Mouse (Mus musculus): ENCODE data around the gene Atxn1. TPM values are rescaled to one million over a fixed set of nuclear protein-coding genes. Genes with fewer than 3 reads are reported as not detected.
A peak's percentile ranks its signal among the peaks of the same experiment; 100 is the strongest.

Atxn1 gene
- polyA plus RNA-seq, 1 experiment from 2014 or later = 6.3 TPM

DNA sequence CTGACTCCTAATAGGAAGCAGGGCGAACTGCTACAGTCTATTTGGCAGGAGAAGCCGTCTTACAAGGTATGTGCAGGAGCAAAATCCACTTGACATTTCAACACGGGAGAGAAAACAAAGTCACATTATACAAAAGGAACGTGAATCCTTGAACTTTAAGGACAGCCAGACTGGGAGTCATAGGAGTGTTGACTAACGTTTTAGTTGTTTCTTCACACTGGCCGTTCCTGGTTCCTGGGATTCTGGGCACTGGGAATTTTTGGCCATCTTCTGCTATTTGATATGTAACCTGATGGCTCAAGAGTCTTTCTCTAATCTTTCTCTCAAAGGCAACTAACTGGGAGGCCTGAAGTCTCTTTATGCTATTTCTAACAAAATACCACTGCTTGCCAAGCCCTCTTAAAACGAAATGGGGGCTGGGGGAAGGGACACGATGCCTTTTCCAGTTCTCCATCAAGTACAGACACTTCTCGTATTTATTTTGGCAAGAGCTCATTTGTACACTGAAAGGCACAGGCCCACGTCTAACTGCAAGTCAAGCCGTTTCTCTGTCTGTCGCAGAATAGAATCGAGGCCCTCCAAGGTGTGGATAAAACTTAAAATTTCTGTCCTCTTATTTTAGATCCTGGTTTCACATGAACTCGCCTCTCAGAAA, 4.4 kb downstream of the Atxn1 start:
- H3K4me1 ChIP-seq = peaks cover 40% of the 10 kb centered on the region
- no peaks in the 10 kb centered on the region for H3K36me3 ChIP-seq
- no peaks in the 10 kb centered on the region for H3K27me3 ChIP-seq
- H3K9me3 ChIP-seq (replicated peaks) = no peaks in the 10 kb centered on the region
- H3K9ac ChIP-seq = no peak overlapping the region
- H3K4me2 ChIP-seq = no peak overlapping the region
- 55% methylated on average over 14 of the region's 14 CpGs for WGBS
- ATAC-seq (replicated peaks; ENCODE audit: low FRiP score) = no peak
- no peak overlapping the region for H3K4me3 ChIP-seq (replicated peaks)
- H3K27ac ChIP-seq = no peak overlapping the region

DNA sequence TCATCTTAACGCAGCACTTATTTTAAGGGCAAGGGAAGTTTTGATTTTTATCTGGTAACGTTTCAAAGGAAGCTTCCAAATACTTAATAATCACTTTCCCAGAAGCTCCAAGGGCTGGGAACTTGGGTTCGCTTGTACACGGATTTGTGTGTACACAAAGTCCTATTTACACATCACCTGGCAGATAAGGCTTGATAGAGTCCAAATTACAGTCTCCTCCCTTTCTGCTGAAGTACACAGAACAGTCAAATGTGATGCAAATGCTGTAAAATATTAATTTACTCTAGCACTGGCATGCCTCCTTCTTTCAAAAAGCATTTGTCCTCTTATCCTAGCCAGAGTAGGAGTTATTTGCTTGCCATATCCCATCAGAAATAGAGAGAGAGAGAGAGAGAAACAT, 6.5 kb downstream of the Atxn1 start:
- Histone ChIP-seq H3K9me3 (replicated peaks) (no peaks in the 10 kb centered on the region), H3K36me3 (no peaks in the 10 kb centered on the region), H3K9ac (no peak overlapping the region), H3K27ac (no peak overlapping the region), H3K4me1 (peaks cover 38% of the 10 kb centered on the region), H3K4me3 (replicated peaks) (no peak overlapping the region), H3K27me3 (no peaks in the 10 kb centered on the region), H3K4me2 (no peak overlapping the region)
- ATAC-seq (replicated peaks; ENCODE audit: low FRiP score) = no peak
- 63% methylated on average over 4 of the region's 4 CpGs for WGBS

DNA sequence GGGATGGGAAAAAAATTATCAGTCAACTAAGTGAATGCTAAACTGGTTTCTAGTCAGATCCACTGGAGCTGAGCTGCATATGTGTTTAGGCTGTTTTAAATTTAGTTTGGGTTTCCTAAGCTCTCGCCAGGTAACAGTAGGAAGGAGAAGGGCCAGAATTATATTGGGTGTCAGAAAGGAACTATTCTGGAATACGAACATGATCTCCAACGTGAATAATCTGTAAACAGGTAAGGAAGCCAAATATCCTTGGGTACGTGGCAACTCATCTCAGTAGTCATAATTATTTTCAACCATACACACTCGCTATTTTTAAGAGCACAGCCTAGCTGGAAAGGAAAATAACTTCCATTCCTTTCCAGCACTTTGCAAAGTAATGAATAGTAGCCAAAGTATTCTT, 7.2 kb downstream of the Atxn1 start:
- Histone ChIP-seq H3K27ac (no peak overlapping the region), H3K4me3 (replicated peaks) (no peak overlapping the region), H3K27me3 (no peaks in the 10 kb centered on the region), H3K4me1 (peaks cover 39% of the 10 kb centered on the region), H3K4me2 (no peak overlapping the region), H3K36me3 (no peaks in the 10 kb centered on the region), H3K9me3 (replicated peaks) (no peaks in the 10 kb centered on the region), H3K9ac (no peak overlapping the region)
- ATAC-seq (replicated peaks; ENCODE audit: low FRiP score) = no peak
- WGBS = 91% methylated on average over 5 of the region's 5 CpGs

DNA sequence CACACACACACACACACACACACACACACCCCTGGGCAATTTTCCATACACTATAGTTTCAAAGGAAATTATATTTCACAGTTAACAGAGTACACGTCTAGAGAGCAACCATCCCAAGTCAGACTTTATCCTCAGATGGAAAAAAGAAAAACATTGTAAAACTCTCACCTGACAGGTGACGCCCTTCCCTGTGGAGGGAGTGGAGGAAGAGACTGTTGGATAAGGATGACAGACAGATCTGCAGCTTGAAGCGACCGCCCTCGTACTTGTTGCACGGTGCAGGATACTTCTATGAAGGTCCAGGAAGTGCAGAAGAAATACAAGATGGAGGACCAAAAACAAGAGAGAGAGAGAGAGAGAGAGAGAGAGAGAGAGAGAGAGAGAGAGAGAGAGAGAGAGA, 8.5 kb downstream of the Atxn1 start:
- H3K9me3 ChIP-seq (replicated peaks) = no peaks in the 10 kb centered on the region
- H3K36me3 ChIP-seq = no peaks in the 10 kb centered on the region
- no peaks in the 10 kb centered on the region for H3K27me3 ChIP-seq
- ATAC-seq (replicated peaks; ENCODE audit: low FRiP score) = no peak
- no peak overlapping the region for H3K27ac ChIP-seq
- no peak overlapping the region for H3K9ac ChIP-seq
- 71% methylated on average over 6 of the region's 6 CpGs for WGBS
- no peak overlapping the region for H3K4me2 ChIP-seq
- H3K4me3 ChIP-seq (replicated peaks) = no peak overlapping the region
- H3K4me1 ChIP-seq = peaks cover 30% of the 10 kb centered on the region

DNA sequence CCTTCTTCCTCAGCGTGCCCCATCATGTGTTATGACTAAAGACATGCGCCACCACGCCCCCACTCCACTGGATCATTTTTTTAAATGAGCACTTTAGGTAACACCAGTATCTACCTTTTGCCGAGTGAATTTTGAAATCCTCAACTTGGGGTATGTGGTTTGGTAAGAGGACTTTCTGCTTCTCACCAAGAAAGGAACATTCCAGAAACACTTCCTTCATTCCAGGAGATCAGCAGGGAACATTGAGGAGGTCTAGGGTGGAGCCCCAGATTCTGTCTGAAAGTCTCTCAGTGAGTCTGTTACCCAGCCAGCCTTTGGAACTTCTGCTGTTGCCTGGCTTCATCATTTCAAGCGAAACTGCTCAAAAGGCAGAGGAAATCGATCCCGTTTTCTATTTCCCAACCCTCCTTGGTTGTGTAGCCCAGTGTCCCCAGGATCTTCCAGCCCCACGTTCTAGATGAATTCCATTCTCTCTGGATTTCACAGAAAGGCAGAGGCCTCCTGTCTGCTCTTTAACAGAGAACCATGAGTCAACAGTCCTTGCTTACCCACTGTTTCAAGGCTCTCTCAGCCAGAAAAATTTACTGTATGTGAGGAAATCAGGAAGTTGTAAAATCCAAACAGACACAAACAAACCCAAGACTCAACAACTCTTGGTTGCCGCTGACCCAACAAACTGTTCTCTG, 9.3 kb downstream of the Atxn1 start:
- H3K36me3 ChIP-seq = no peaks in the 10 kb centered on the region
- no peak overlapping the region for H3K4me2 ChIP-seq
- WGBS = 80% methylated on average over 9 of the region's 9 CpGs
- no peak overlapping the region for H3K9ac ChIP-seq
- H3K27me3 ChIP-seq = no peaks in the 10 kb centered on the region
- no peak overlapping the region for H3K4me3 ChIP-seq (replicated peaks)
- peak overlapping the region; percentile 13; the same call in 1 of the 2 replicates for H3K27ac ChIP-seq
- H3K4me1 ChIP-seq = peaks cover 30% of the 10 kb centered on the region
- ATAC-seq (replicated peaks; ENCODE audit: low FRiP score) = no peak
- H3K9me3 ChIP-seq (replicated peaks) = no peaks in the 10 kb centered on the region

DNA sequence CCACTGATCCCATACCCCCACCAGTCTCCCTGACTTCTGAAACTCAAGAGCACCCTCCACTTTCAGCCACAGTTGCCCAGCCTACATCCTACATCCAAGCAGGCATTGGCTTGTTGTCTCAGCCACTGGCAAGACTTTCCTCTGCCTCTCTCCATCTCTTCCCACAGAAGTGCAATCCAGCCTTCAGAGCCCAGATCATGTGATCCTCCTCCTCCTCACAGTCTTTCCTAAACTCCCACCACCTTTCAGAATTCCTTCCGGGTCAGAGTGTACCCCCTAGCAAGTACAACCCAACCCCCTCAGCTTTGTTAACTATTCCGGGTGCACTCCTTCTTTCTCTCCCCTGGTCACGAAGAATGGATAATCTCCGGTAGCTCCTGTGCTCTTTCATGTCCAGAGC, 11.7 kb downstream of the Atxn1 start:
- no peak overlapping the region for H3K27ac ChIP-seq
- H3K9ac ChIP-seq = no peak overlapping the region
- no peak overlapping the region for H3K4me2 ChIP-seq
- H3K27me3 ChIP-seq = no peaks in the 10 kb centered on the region
- H3K36me3 ChIP-seq = no peaks in the 10 kb centered on the region
- ATAC-seq (replicated peaks; ENCODE audit: low FRiP score) = no peak
- peaks cover 26% of the 10 kb centered on the region for H3K4me1 ChIP-seq
- no peak overlapping the region for H3K4me3 ChIP-seq (replicated peaks)
- WGBS = 69% methylated on average over 4 of the region's 4 CpGs
- no peaks in the 10 kb centered on the region for H3K9me3 ChIP-seq (replicated peaks)

DNA sequence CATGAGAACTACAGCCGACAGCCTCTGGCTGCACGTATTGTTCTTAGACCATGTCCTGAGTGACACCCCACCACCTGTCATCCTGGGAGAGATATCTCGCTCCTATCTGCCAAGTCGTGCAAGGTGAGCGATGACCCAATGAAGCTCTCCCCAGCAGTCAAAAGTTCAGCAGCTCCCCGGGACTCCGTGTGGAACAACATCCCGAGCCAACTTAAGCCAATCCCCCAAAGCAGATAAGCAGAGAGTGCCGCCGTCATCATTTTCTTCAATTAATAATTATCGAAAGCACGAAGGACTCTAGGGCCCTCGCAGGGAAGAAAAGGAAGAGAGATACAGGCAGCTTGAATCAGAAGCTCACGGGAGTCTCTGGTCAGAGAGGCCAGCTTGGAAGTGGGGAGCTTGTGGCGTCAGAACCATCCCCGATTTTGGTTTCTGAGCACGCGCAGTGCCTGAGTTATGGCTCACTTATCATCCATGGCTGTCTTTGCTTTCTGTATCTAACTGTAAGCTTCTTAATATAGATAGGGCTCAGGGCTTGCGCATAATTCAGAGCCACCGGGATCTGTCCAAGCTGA, 13.7 kb downstream of the Atxn1 start:
- H3K36me3 ChIP-seq = no peaks in the 10 kb centered on the region
- no peak overlapping the region for H3K9ac ChIP-seq
- H3K27ac ChIP-seq = peak overlapping the region; percentile 82
- H3K9me3 ChIP-seq (replicated peaks) = no peaks in the 10 kb centered on the region
- H3K4me3 ChIP-seq (replicated peaks) = no peak overlapping the region
- H3K27me3 ChIP-seq = no peaks in the 10 kb centered on the region
- peak; percentile 46; the same call in 1 of the 2 replicates for ATAC-seq (replicated peaks; ENCODE audit: low FRiP score)
- peak overlapping the region; percentile 35 for H3K4me2 ChIP-seq
- peaks cover 25% of the 10 kb centered on the region for H3K4me1 ChIP-seq
- WGBS = 64% methylated on average over 20 of the region's 20 CpGs

DNA sequence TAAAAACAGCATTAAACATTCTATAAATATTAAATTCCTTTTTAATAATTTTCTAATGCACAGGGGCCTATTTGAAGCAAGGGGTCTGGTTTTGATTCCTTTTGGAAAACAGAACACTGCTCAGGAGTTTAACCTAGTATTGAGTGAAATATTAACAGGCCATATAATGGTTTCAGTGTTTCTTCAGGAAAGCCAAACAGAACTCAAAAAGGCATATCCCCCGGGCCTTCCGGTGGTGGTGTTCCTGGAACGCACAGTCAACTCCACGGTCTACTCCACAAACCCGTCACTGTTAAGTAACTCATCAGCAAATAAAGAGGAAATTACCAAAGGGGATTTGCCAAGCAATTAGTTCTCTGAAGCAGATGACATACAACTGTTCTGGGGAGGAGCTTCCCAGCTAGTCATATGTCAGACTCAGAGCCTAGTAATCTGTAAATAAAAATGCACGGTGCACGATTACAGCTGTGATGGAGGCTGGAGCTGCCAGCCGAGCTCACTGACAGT, 14.4 kb downstream of the Atxn1 start:
- Histone ChIP-seq H3K9ac (no peak overlapping the region), H3K36me3 (no peaks in the 10 kb centered on the region), H3K4me3 (replicated peaks) (no peak overlapping the region), H3K4me1 (peaks cover 22% of the 10 kb centered on the region), H3K4me2 (peak overlapping the region; percentile 35), H3K27ac (peak overlapping the region; percentile 82), H3K27me3 (no peaks in the 10 kb centered on the region), H3K9me3 (replicated peaks) (no peaks in the 10 kb centered on the region)
- 22% methylated on average over 8 of the region's 8 CpGs for WGBS
- ATAC-seq (replicated peaks; ENCODE audit: low FRiP score) = peak; percentile 53

DNA sequence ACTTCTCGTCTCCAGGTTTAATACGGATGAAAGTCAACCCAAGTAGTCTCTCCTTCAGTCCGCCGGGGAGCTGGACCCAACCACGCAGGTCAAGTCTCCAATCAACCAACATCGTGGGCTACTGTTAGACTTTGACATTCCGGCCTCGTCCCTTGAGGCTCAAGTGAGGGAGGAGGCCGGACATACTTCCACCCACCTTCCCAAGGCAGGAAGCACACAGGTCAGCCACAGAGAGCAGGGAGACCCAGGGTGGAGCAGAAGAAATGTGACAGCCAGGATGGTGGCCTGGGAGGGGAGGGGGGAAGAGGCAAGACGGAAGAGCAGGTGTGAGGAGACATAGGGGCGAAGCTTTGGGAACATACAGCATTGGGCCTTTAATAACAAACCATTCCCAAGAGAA, 18.7 kb downstream of the Atxn1 start:
- Histone ChIP-seq H3K27me3 (no peaks in the 10 kb centered on the region), H3K4me1 (peaks cover 20% of the 10 kb centered on the region), H3K4me3 (replicated peaks) (no peak overlapping the region), H3K9ac (no peak overlapping the region), H3K9me3 (replicated peaks) (no peaks in the 10 kb centered on the region), H3K27ac (no peak overlapping the region), H3K4me2 (no peak overlapping the region), H3K36me3 (peaks cover 3% of the 10 kb centered on the region; the same call in 1 of the 2 replicates)
- WGBS = 84% methylated on average over 11 of the region's 11 CpGs
- no peak for ATAC-seq (replicated peaks; ENCODE audit: low FRiP score)

DNA sequence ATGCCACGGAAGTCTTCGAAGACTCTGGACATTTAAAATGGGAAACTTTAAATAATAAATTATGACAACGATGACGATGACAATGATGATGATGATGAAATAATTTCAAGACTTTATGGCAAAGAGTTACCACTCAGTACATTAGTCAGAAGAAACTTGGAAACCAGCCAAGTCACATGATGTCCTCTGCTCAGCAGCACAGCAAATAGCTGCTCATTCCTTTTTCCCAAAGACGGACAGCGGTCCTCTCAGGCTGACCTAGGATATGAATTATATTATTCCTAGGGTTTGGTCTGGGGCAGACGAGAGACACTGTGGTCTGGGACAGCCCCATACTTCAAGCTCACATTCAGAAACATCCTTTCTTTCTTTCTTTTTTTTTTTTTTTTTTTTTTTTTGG, 22.5 kb downstream of the Atxn1 start:
- no peaks in the 10 kb centered on the region for H3K27me3 ChIP-seq
- no peak overlapping the region for H3K4me2 ChIP-seq
- H3K27ac ChIP-seq = no peak overlapping the region
- H3K9ac ChIP-seq = no peak overlapping the region
- H3K4me3 ChIP-seq (replicated peaks) = no peak overlapping the region
- ATAC-seq (replicated peaks; ENCODE audit: low FRiP score) = no peak; the same call in 1 of the 2 replicates
- no peaks in the 10 kb centered on the region for H3K9me3 ChIP-seq (replicated peaks)
- H3K4me1 ChIP-seq = peaks cover 14% of the 10 kb centered on the region
- H3K36me3 ChIP-seq = peaks cover 3% of the 10 kb centered on the region; the same call in 1 of the 2 replicates
- 77% methylated on average over 7 of the region's 7 CpGs for WGBS

DNA sequence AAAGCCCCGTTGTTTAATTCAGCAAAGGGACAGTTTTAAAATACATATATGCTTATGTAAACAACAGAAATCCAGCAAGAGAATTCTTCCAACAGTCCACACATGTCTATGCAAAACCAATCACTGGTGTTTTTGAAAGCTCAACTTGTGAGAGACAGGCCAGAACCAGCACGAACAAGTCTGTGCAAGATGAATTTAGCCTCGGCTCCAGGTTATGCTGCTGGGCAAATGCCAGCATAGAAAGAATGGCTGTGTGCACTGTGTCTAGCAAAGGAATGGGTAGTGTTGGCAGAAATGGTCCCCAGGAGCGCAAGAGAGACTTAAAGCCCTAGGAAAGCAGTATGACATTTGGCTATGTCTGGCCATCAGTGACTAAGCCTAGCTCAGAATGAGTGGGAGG, 24.1 kb downstream of the Atxn1 start:
- 75% methylated on average over 4 of the region's 4 CpGs for WGBS
- H3K9me3 ChIP-seq (replicated peaks) = no peaks in the 10 kb centered on the region
- peaks cover 3% of the 10 kb centered on the region; the same call in 1 of the 2 replicates for H3K36me3 ChIP-seq
- no peaks in the 10 kb centered on the region for H3K27me3 ChIP-seq
- H3K4me1 ChIP-seq = peaks cover 28% of the 10 kb centered on the region
- H3K4me2 ChIP-seq = no peak overlapping the region
- ATAC-seq (replicated peaks; ENCODE audit: low FRiP score) = no peak
- no peak overlapping the region for H3K27ac ChIP-seq
- H3K9ac ChIP-seq = no peak overlapping the region
- no peak overlapping the region for H3K4me3 ChIP-seq (replicated peaks)

DNA sequence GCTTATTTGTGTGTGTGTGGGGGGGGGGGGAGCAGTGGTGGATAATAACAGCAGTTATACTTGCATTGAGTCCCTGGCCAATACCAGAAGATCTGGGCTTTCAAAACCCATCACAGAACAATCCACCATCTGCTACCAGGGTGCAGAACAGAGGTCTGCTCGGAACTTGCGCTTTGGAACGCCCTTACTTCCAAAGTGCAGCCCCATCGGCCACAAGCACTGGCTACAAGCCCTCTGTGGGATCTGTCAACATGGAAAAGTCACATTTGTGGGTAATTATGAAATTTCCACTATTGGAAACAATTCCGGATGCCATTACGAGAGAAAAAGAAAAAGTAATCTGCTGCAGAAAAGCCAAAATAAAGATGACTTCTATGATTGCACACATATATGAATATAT, 25.2 kb downstream of the Atxn1 start:
- Histone ChIP-seq H3K4me1 (peaks cover 29% of the 10 kb centered on the region), H3K27me3 (no peaks in the 10 kb centered on the region), H3K27ac (no peak overlapping the region), H3K4me2 (no peak overlapping the region), H3K9ac (no peak overlapping the region), H3K4me3 (replicated peaks) (no peak overlapping the region), H3K36me3 (peaks cover 3% of the 10 kb centered on the region; the same call in 1 of the 2 replicates), H3K9me3 (replicated peaks) (no peaks in the 10 kb centered on the region)
- ATAC-seq (replicated peaks; ENCODE audit: low FRiP score) = no peak
- WGBS = 92% methylated on average over 6 of the region's 6 CpGs
